Mouse (Mus musculus) G1E (cell line): ENCODE results near the gene Sp7.

ENCODE experiments used
- CTCF ChIP-seq: IDR thresholded peaks from 2 replicates; pipeline ENCODE4 v1.5.1; 2012; ENCODE audit warnings: low read depth, low read length, inconsistent platforms, mixed read lengths
- GATA1 ChIP-seq: IDR thresholded peaks from 2 replicates; pipeline ENCODE4 v1.6.1; 2012; ENCODE audit warnings: borderline replicate concordance, low read length, inconsistent platforms, mixed read lengths

DNA sequence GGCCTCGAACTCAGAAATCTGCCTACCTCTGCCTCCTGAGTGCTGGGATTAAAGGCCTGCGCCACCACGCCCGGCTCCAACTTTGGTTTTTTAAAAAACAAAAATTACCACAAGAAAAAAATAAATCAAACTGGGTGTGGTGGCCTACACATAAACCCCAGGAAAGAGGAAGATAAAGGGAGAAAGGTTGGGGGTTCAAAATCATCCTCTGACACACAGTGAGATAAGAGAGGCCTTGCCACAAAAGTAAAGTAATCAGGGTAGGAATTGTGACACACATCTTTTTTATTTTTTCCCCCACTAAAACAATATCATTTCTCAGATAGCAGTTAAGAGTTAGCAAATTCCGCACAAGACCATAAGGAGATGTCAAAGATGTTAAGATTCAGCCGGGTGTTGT, 16.7 kb upstream of the Sp7 start:
- TF ChIP-seq CTCF, result no peak
- TF ChIP-seq GATA1, result no peak
